Mouse (Mus musculus) heart, postnatal 0 days (tissue): ENCODE results near the gene Eid1.

Experiments
- CTCF ChIP-seq: IDR thresholded peaks from 2 replicates; pipeline ENCODE4 v1.5.1; 2016; ENCODE audit warnings: antibody characterized with exemption, control low read depth, low read depth
- EP300 ChIP-seq: IDR thresholded peaks from 2 replicates; pipeline ENCODE4 v1.6.1; 2016; ENCODE audit warnings: antibody characterized with exemption, low read depth

GRCm38 (mm10) chr2:125628487-125628886 lies 44.4 kb upstream of the Eid1 start:
- TF ChIP-seq CTCF (no peak), EP300 (no peak)
